Mouse (Mus musculus): Measurements from ENCODE around the gene Sema6b.

DNA sequence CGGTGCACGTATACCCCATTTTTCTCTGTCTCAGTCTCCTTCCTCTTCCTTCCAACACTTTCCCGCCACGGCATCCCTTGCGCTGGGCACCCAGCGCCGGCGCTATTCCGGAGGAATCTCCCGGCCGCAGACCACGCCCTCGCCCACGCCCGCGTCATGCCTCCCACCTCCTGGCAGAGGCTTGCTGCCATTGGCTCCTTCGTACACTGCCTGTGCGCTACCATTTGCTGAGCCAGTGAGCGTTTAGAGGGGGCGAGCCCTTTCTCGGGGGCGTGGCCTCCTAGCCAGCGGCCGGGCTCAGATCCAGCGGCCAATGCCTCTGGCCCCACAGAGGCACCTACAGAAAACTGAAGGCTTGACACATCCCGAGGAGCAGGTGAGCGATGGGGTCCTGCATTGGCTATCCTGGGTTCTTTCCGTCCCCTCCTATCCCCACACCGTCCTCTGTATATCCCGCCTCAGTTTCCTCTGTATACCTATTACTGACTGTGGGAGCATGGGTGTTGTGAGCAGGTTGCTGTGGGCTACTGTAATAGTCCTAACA is 22.2 kb upstream of the Sema6b start, which contains the start of gene Tnfaip8l1:
- TF ChIP-seq CTCF (IDR thresholded peaks at IDR 0.05; ENCODE audit: insufficient read depth, low read depth, low read length) (no peak), POLR2A (IDR thresholded peaks at IDR 0.05; ENCODE audit: insufficient read depth, low read depth, low read length) (no peak)

All from olfactory bulb, adult 2 months (tissue).